ENCODE assay signal across 8 mouse cellular contexts in genomic region chr12:86076321-86076901, GRCm38 (mm10). TPM values are rescaled to one million over a fixed set of nuclear protein-coding genes. Genes with fewer than 3 reads are reported as not detected.
DNase-seq lines count a peak whose midpoint lies in the region; ATAC-seq lines count a peak whose summit lies in the region.

No protein-coding gene starts in this region.

- peak; percentile 18 for DNase-seq in urinary bladder, postnatal 14 days (ENCODE audit: low spot score)
- DNase-seq in urinary bladder, postnatal 25 days (ENCODE audit: low spot score): no peak
- peak; percentile 17 for DNase-seq in forebrain, embryonic 10.5 days (ENCODE audit: extremely low spot score, low spot score)
- peak; percentile 57 for DNase-seq in limb, embryonic 10.5 days (ENCODE audit: low spot score)
- peak; percentile 35 for DNase-seq in midbrain, embryonic 14.5 days
- DNase-seq in spleen, adult 12 weeks (ENCODE audit: low spot score): no peak
- no peak for DNase-seq in B cell, adult 2 months

- no peak overlapping the region for H3K27ac ChIP-seq in forebrain, embryonic 10.5 days
- no peak overlapping the region for H3K27ac ChIP-seq in hindbrain, embryonic 13.5 days
- H3K27ac ChIP-seq in limb, embryonic 10.5 days: peak overlapping the region; percentile 91; the same call in 1 of the 2 replicates
- H3K27ac ChIP-seq in midbrain, embryonic 14.5 days (replicated peaks; ENCODE audit: low read depth, low read length): no peak overlapping the region

- 9% methylated on average over 13 of the region's 13 CpGs for WGBS in forebrain, embryonic 10.5 days
- WGBS in hindbrain, embryonic 13.5 days: 11% methylated on average over 13 of the region's 13 CpGs
- 7% methylated on average over 13 of the region's 13 CpGs for WGBS in limb, embryonic 10.5 days
- WGBS in midbrain, embryonic 14.5 days: 9% methylated on average over 13 of the region's 13 CpGs

- ATAC-seq in hindbrain, embryonic 13.5 days (ENCODE audit: low FRiP score): no peak
- ATAC-seq in midbrain, embryonic 14.5 days (ENCODE audit: low FRiP score, low TSS enrichment): no peak

- H3K27me3 ChIP-seq in forebrain, embryonic 10.5 days (ENCODE audit: poor library complexity, severe bottlenecking): peaks cover 57% of the 10 kb centered on the region
- H3K27me3 ChIP-seq in hindbrain, embryonic 13.5 days: peaks cover 27% of the 10 kb centered on the region
- H3K27me3 ChIP-seq in limb, embryonic 10.5 days (ENCODE audit: low read depth, poor library complexity, severe bottlenecking): peaks cover 23% of the 10 kb centered on the region
- peaks cover 14% of the 10 kb centered on the region; the same call in 1 of the 2 replicates for H3K27me3 ChIP-seq in midbrain, embryonic 14.5 days (ENCODE audit: control insufficient read depth, insufficient read depth, low read length)

- peak overlapping the region; percentile 84 for H3K4me2 ChIP-seq in hindbrain, embryonic 13.5 days
- H3K4me2 ChIP-seq in midbrain, embryonic 14.5 days (ENCODE audit: low read length): peak overlapping the region; percentile 25

- H3K9ac ChIP-seq in hindbrain, embryonic 13.5 days: peak overlapping the region; percentile 30; the same call in 1 of the 2 replicates
- H3K9ac ChIP-seq in midbrain, embryonic 14.5 days (replicated peaks; ENCODE audit: low read length): no peak overlapping the region

- H3K4me3 ChIP-seq in forebrain, embryonic 10.5 days: peak overlapping the region; percentile 65
- peak overlapping the region; percentile 51; the same call in 1 of the 2 replicates for H3K4me3 ChIP-seq in hindbrain, embryonic 13.5 days
- peak overlapping the region; percentile 61 for H3K4me3 ChIP-seq in limb, embryonic 10.5 days
- no peak overlapping the region for H3K4me3 ChIP-seq in midbrain, embryonic 14.5 days (replicated peaks; ENCODE audit: low read depth, low read length)

- no peaks in the 10 kb centered on the region; the same call in 1 of the 2 replicates for H3K9me3 ChIP-seq in forebrain, embryonic 10.5 days
- no peaks in the 10 kb centered on the region for H3K9me3 ChIP-seq in hindbrain, embryonic 13.5 days
- H3K9me3 ChIP-seq in limb, embryonic 10.5 days (replicated peaks): no peaks in the 10 kb centered on the region
- no peaks in the 10 kb centered on the region for H3K9me3 ChIP-seq in midbrain, embryonic 14.5 days (ENCODE audit: control insufficient read depth, low read length)

- no peaks in the 10 kb centered on the region for H3K36me3 ChIP-seq in forebrain, embryonic 10.5 days (replicated peaks)
- no peaks in the 10 kb centered on the region for H3K36me3 ChIP-seq in hindbrain, embryonic 13.5 days
- peaks cover 18% of the 10 kb centered on the region for H3K36me3 ChIP-seq in limb, embryonic 10.5 days
- no peaks in the 10 kb centered on the region for H3K36me3 ChIP-seq in midbrain, embryonic 14.5 days (ENCODE audit: control insufficient read depth, insufficient read depth, low read length)

- peaks cover 36% of the 10 kb centered on the region for H3K4me1 ChIP-seq in forebrain, embryonic 10.5 days
- H3K4me1 ChIP-seq in hindbrain, embryonic 13.5 days (replicated peaks): peaks cover 35% of the 10 kb centered on the region
- peaks cover 35% of the 10 kb centered on the region for H3K4me1 ChIP-seq in limb, embryonic 10.5 days
- peaks cover 23% of the 10 kb centered on the region for H3K4me1 ChIP-seq in midbrain, embryonic 14.5 days (ENCODE audit: control insufficient read depth, insufficient read depth, low read length)

RNA-seq across cellular contexts. Expression of gene Tgfb3, which starts 2.4 kb away (rescaled TPM):
- 5.7 and 6.1 TPM in 2 replicates for polyA plus RNA-seq in forebrain, embryonic 10.5 days (2016; fragmentation: Nextera tagmentation; extraction: Ambion mirVana)
- 5.4 and 6.1 TPM in 2 replicates for polyA plus RNA-seq in hindbrain, embryonic 13.5 days (2015; fragmentation: Nextera tagmentation; extraction: Ambion mirVana)
- polyA plus RNA-seq in limb, embryonic 10.5 days (2016; fragmentation: Nextera tagmentation; extraction: Ambion mirVana): 15.7 and 24.3 TPM in 2 replicates
- 1.3 and 2.1 TPM in 2 replicates for polyA plus RNA-seq in midbrain, embryonic 14.5 days (2014; fragmentation: Nextera tagmentation; extraction: Ambion mirVana)

RNA-seq across cellular contexts. Expression of gene Ift43, which starts 5.9 kb away (rescaled TPM):
- polyA plus RNA-seq in forebrain, embryonic 10.5 days (2016; fragmentation: Nextera tagmentation; extraction: Ambion mirVana): 73.7 and 77.5 TPM in 2 replicates
- 67.9 and 72.9 TPM in 2 replicates for polyA plus RNA-seq in hindbrain, embryonic 13.5 days (2015; fragmentation: Nextera tagmentation; extraction: Ambion mirVana)
- polyA plus RNA-seq in limb, embryonic 10.5 days (2016; fragmentation: Nextera tagmentation; extraction: Ambion mirVana): 61.2 and 71.6 TPM in 2 replicates
- 51.6 and 57.5 TPM in 2 replicates for polyA plus RNA-seq in midbrain, embryonic 14.5 days (2014; fragmentation: Nextera tagmentation; extraction: Ambion mirVana)

Comparison
In these comparisons a context has a peak if more than half of its experiments do, and no peak if none do; other contexts are left out.
1. DNase-seq: peak in urinary bladder, postnatal 14 days (single experiment), forebrain, embryonic 10.5 days (single experiment), limb, embryonic 10.5 days (single experiment) and midbrain, embryonic 14.5 days (single experiment); none in urinary bladder, postnatal 25 days (single experiment), spleen, adult 12 weeks (single experiment) and B cell, adult 2 months (0 of 2).